Mouse (Mus musculus) mouse trophoblast stem cell (cell line): ENCODE data around the gene Map3k20.

Experiments used
- in situ Hi-C, 2 experiments: fragments of 300-500 bp; cut with MseI, MboI; formaldehyde crosslinking; loops; 2 replicates in 1 of 2; 3 replicates in 1 of 2; pipeline ENCODE4 v1.15.1; 2025

The Map3k20 gene

DNA sequence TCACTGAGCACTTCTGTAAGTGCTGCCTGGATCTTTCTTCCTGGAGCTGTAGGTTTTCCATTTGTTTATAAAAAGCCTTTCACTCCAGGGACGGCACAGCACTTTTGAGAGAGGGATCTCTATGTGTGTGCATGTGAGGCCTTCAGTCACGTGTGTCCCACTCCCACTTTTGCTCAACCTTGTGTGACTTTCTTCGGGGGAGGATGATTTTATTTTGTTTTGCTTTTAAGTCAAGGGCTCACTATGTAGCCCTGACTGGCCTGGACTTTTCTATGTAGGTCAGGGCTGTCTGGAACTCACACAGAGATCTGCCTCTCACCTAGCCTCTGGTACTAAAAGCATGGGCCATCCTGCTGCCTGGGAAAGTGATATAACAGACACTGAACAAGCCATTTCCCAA, 88.6 kb downstream of the Map3k20 start:
- in situ Hi-C loops = no loop called here

DNA sequence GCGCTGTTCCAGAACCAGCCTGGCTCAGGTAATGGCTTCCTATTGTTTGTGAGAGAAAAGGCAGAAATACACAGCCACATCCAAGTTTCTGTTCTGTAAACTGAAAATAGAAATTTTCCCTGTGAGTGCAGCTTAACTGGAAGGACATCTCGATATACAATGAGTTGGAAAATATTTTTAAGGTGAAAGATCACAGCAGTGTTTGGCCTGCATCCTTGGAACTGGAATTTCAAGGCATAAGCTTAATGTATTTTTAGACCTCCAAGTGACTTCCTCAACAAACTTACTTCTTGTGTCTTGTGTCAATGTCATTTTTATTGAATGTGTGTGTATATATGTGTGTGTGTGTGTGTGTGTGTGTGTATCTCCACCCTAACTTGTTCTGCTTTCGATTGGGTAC, 90.4 kb downstream of the Map3k20 start:
- in situ Hi-C loops = no loop called here

DNA sequence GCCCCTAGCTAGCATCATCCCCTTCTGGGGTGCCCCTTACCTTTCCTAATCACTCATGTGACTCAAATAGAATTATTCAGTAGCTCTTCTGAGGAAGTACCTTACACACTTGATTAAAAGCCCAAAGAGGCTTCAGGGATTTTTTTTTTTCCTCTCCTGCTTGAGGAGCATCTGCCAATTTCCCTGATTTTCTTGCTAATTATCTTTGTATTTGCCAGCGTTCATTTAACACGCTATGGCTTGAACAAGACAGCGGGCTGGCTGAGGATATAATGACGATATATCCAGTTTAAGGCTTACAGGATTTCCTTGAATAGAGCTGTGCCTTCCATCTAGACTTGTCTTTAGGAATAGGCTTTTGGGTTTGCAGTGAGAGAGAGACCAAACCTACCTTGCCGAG, 91.5 kb downstream of the Map3k20 start:
- in situ Hi-C loops = no loop called here

DNA sequence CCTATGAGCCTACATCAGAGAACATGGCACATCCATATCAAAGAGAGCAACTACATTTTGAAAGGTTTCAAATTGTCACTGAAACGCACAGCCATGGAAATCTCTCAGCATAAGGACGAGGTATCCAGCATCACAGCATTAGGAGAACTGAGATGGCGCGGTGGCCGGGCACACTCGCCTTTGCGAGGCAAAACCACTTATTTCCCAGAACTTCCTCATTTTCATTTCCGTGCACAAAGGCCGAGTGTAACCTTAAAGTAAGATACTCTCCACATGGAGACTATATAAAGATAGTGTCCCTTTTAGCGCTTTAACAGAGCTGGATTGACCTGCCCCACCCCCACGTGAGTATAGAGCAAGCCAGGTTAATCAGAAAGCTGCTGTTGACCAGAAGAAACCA, 94.0 kb downstream of the Map3k20 start:
- in situ Hi-C loops = no loop called here

DNA sequence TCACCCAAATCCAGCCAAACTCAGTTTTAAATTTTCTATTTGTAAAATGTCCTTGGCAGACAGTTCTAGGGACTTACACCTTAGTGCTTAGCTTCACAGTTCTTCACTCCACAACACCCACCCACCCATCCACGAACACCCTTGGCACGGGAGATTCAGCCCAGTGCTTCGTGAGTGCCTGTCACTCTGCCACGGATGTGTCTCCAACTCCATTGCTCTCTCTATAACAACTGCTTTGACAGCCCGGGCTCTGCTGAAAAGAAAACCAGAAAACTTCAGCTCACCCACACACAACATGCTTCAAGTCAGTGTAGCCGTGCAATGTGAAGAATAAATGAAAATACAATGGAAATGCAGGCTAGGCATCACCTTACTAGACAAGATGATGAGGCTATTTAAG, 97.2 kb downstream of the Map3k20 start:
- in situ Hi-C loops = no loop called here

DNA sequence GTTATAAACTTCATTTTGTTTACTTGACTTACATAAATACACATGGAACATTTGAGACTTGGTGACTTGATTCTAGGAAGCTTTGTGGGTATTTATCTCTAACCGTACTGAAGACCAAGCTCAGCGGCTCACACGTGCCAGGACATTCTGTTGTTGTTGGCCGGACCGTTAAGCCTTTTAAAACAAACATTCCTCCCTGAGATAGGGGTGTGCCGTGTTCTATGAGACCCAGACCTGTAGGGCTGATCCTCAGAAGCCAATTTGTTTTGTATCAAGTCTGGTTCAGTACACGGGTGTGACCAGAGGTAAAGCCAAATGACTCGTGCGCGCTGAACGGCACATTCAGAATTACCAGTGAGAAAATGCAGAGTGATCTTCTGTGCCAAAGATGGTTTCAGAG, 97.9 kb downstream of the Map3k20 start:
- in situ Hi-C loops = no loop called here

DNA sequence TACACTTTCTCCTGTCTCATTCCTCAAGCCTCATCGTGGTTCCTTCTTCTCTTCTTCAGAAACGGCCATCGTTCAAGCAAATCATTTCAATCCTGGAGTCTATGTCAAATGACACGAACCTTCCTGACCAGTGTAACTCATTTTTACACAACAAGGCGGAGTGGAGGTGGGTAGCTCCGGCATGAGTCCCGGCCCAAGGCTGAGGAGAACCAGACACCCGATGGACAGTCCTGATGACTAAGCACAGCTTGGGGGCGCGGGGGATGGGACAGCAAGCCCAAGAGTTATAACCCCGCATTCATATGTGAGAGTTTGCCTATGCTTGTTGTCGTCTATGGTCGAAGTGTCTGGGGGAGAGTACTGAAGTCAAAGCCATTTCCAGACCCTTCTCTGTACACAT, 104.0 kb downstream of the Map3k20 start:
- in situ Hi-C loops = no loop called here

DNA sequence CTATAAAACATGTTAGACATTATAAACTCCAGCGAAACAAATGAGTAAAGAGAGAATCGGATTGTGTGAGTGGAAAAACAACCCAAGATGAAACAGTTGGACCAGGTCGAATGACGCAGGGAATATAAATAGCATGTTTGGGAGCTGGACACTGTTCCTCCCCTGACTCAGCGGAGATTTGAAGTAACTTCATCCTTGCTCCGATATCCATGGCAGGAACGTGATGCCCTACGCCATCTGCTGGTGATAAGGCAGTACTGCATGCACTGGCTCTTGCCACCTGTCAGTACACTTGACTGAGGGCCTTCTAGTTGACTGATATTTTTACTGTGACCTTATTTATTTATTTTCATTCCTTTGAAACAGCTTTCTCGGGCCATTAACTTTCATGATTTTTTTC, 104.5 kb downstream of the Map3k20 start:
- in situ Hi-C loops = loop anchor here (5.0 to 10.0 kb wide), 2 partner anchors 148 to 155 kb away; no protein-coding TSS in a partner anchor

DNA sequence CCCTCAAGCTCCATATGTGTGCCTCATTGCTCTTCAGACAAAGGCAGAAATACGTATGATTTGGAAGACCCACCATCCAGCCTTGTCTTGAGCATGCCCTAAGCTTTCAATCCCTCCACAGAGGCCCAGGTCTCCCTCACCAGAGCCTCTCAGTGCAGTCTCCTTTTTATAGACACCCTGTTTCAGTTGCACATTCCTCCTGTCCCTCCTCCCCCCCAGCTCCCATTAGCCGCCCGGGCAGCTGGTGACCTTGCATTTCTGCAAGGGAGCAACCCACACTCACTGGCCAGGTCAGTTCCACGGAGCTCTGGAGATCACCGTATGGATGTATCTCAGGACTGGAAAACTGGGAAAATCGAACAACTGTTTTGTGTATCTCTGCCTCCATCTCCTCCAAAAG, 105.0 kb downstream of the Map3k20 start:
- in situ Hi-C loops = loop anchor here (5.0 to 10.0 kb wide), 2 partner anchors 148 to 156 kb away; no protein-coding TSS in a partner anchor

DNA sequence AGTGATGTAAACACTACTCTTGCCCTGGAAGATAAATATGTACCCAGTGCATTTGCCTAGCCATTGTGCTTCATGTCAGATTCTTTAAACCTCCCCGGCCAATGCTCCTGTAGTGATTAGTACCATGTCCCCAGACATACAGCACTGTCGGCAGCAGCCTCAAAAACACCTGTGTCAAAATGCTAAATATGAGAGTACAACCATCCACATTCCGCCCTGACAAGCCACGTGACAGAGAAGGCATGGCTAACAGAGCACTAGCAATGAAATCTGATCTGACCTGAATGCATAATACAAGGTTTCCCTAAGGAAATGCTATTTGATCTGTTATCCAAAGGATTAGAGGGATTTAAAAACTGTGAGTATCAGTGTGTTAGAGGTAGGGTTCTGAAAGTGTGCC, 105.6 kb downstream of the Map3k20 start:
- in situ Hi-C loops = loop anchor here (5.0 to 10.0 kb wide), 2 partner anchors 149 to 156 kb away; no protein-coding TSS in a partner anchor

DNA sequence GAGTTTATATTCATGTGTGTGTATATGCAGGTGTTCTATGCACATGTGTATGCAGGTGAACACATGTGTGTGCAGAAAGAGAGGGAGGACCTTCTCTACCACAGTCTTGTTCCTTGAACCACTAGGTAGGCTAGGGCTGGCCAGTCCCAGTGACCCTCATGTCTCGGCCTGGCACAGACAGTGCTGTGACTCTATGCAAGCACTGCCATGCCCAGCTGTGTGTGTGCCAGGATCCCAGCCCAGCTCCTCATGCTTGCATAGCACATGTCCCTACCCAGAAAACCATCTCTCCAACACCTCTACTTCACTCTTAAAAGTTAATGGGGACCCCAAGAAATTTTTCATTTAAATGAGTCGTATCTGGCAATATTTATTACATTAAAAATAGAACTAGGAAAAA, 106.3 kb downstream of the Map3k20 start:
- in situ Hi-C loops = loop anchor here (5.0 to 10.0 kb wide), 2 partner anchors 149 to 157 kb away; no protein-coding TSS in a partner anchor

DNA sequence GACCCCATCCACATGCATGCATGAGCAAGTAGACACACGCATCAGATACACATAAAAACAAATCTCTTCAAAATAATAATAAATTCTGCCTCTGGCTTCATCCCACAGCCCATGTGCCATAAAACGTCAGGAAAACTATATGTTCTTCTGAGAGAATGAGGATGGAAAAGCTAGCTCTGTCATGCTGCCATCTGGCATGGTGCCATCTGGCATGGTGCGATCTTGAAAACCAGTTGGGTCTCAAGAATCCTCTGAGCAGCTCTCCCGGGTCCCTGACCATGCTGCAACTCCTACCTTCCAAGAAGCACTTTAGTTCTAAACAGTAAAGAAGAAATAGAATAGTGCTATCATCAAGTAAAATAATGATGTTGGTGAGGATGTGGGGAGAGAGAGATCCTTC, 106.9 kb downstream of the Map3k20 start:
- in situ Hi-C loops = loop anchor here (5.0 to 10.0 kb wide), 2 partner anchors 150 to 158 kb away; no protein-coding TSS in a partner anchor

DNA sequence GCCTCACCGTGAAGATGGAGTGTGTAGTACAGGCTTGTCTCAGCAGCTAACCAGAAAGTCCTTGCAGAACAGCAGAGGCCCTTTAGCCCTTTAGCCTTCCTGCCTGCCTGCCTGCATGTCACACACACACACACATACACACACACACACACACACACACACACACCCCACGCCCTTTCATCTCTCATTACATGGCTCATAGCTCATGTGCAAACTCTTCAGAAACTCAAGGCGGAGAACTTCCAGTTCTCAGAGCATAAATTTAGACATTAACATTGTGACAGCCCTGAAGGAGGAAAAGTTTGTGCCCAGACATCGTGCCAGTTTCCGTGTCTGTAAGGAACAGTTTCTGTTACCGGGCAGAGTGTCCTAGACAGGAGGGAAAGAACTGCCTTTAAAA, 111.5 kb downstream of the Map3k20 start:
- in situ Hi-C loops = loop anchor here in 1 of 2 experiments (10.0 kb wide), 1 partner anchor 162 kb away; no protein-coding TSS in a partner anchor

DNA sequence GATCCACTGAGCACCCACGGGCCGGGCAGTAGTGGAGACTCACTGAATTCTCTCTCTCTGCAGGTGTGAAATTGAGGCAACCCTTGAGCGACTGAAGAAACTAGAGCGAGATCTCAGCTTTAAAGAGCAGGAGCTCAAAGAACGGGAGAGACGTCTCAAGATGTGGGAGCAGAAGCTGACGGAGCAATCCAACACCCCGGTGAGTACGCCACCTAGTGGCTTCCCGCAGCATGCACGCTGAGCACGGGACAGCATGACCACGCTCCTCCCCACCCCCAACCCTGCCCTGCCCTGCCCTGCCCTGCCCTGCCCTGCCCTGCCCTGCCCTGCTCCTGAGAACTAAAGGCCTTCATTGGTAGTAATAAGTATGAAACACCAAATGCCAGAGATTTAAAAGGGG, 112.8 kb downstream of the Map3k20 start:
- in situ Hi-C loops = loop anchor here in 1 of 2 experiments (10.0 kb wide), 1 partner anchor 163 kb away; no protein-coding TSS in a partner anchor

DNA sequence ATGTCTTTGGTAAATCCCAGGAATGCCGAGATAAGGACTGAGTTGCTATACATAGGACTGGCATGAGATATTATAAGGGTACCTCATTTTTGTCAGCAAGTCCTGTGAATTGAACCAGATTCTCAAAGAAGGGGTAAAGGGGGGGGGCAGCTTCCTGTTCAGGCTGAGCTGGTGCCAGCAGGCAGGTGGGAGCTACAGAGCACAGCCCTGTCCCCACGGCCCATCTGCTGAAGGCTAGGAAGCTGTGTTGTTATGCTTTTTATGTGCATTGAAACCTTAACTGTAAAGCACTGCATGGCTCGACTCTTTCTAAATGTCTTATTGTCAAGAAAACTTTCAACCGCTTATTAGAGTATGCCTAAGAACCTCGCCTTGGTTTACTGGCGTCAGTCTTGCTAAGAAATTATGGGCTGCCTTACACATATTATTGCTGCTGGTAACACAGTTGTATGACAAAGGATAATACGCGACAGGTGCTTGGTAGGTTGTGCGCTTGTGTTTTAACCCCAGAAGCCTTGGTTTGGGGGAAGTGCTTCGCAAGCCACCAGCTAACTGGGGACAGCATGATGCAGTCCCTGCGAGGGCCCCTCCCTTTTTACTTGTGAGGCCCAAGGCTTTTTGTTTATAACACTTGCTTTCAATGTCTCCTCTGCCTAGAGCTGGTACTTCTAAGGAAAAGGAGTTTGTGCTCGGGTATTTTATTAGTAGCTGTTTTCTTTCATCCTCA, 114.2 kb downstream of the Map3k20 start:
- in situ Hi-C loops = loop anchor here in 1 of 2 experiments (10.0 kb wide), 1 partner anchor 165 kb away; no protein-coding TSS in a partner anchor

DNA sequence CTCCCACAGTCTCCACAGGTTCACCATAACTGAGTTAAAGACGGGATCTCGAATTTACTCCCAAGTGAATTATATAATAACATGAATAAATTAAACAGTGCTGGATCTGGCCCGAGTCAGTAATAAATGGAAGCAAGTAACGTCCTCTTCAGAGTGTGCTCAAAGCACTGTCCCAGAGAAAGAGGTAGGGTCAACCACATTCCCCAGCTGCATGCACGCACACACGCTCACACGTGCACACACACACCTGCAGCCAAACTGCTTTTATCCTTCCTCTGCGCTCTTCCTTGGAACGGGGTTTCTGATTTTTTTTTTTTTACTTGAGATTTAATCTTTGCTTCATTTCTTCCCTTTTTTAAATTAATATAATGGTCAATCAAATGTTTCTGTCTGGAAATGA, 115.9 kb downstream of the Map3k20 start:
- in situ Hi-C loops = no loop called here

DNA sequence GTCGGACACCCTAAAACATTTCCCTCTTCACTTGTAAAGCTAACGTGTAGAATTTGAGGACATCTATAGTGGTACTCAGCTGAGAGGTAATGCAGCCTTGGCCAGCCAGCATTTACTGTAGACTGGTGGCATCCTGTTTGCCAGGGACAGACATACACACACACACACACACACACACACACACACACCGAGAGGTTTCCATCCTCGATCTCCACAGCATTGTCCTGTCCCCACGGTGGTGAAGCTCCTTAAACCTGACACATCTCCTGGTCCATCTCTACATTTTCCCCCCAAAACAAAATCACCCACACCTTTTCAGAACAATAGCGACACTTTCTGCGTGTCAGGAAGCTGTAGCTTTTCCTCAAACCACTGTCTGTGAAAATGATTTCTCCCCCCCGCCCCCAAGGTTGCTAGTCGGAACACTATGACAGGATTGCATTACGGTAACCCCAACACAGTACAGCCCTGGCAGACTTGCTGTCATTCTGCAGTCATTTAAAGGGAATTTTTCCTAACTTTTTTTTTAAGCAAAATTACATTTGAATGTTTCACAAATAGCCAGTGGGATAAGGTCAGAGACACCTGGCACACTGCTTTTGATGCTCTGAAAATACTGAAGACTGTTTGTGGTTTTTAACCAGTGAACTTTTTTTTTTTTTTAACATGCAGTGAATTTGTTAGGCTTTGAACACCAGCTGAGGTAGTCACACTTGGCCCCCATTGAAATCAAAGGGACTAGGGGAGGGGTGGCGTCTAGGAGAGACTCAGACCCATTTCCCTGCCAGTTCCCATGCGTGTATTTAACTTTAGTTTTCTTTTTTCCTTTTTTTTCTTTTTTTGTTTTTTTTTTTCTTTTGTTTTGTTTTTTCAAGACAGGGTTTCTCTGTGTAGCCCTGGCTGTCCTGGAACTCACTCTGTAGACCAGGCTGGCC, 120.5 kb downstream of the Map3k20 start:
- in situ Hi-C loops = no loop called here

DNA sequence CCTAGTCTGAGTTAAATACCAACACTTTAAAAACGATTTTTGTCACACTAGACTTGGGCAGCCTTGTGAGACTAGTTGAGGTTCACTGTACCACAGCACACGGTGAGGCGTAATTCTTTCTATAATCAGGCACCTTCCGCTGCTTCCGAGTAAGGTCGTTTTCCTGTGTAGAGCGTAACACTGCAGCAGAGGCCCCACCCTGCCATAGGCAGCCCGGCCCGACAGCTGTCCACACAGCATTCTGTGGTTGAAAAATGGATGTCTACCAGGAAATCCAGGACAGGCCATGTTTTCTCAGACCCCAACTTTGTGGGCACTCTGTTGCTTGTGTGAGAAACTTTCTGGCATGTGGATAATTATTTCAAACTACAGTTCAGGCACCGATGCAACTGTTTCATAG, 121.3 kb downstream of the Map3k20 start:
- in situ Hi-C loops = no loop called here

DNA sequence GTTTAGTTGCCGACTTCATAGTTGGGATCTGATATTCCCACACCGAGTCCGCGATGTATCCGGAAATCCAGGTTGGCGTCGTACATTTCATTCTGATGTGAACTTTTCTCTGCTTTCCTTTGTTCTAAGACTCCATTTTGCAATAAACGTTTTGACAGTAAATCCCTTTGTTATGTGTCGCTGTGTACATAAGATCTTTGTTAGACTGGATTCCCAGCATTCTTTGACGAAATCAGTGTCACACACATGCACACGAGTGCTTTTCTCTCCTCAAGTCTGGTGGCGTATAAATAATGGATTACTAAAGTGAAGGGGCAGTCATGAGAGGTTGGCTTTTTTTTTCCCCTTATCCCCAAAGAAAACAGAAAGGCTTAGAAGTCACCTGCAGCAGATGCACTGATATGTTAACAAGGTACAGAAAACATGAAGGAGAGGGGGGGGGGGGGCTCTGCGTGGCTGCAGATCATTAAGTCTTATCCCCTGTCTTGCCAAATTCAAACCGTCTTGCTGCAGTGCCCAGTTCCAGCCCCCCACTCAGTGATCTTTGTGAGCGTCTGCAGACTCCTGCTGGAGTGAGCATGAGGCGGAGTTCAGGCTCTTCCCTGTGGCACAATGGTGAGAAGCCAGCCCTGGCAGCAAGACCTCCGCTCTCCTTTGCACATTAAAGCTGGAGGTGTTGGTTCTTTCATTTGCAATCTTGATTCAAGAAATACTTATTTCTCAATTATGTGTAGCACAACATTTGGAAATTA, 122.1 kb downstream of the Map3k20 start:
- in situ Hi-C loops = no loop called here

DNA sequence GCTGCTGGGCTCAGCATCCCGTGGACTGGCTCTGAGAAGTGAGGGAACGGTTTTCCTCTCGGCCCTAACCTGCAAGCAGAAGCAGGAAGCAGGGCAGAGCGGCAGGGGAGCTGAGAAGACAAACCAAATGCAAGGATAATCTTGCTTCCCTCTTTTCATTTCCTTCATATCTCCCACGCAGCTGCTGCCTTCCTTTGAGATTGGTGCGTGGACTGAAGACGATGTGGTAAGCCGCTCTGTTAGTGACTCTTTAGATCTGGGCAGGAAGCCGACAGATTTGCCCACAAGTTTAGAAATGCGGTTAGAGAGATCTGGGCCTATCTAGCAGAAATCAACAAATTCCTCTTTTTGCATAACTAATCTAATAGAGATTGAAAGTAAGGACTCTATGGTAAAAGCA, 124.5 kb downstream of the Map3k20 start:
- in situ Hi-C loops = no loop called here

DNA sequence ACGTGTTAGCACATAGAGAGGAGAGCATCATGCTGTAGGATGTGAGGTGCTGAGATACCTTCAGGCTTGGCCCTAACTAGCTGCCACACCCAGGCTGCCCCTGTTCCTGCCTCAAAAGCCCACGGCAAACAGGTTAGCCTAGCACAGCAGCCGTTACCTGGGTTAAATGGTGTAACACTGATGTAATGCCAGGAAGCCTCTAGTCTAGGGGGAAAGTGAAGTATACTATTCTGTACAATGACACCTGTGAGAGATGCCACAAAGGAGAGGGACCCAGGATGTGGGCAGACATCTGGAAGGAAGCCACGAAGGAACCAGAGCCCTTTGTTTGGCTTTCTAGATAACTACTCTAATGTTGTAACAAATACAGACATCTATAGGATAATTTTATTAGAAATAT, 126.8 kb downstream of the Map3k20 start:
- in situ Hi-C loops = no loop called here

DNA sequence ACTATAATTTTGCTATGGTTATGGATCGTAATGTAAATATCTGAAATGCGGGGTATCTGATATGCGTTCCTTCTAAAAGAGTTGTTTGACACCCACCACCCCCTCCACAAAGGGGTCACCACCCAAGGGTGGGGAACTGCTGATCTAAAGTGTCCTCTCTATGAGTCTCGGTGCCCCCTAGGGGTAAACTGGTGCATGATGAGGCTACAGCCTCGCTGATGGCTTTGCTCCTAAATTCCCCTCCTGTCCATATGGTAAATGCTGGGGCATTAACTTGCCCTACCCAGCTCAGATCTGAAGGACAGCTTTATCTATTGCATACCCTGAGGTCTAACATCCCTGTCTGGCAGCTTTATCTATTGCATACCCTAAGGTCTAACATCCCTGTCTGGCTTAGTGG, 130.0 kb downstream of the Map3k20 start:
- in situ Hi-C loops = no loop called here
